Mouse (Mus musculus) myocyte (in vitro differentiated cells): ENCODE measurements around the gene Hoxd11. TPM values are rescaled to one million over a fixed set of nuclear protein-coding genes. Genes with fewer than 3 reads are reported as not detected.

ENCODE experiments used
- H3K27me3 ChIP-seq: one replicate; pipeline ENCODE4 v1.6.1; 2011; ENCODE audit not compliant: control insufficient read depth, insufficient read depth, insufficient read length
- H3K36me3 ChIP-seq: one replicate; pipeline ENCODE4 v1.6.1; 2011; ENCODE audit not compliant: control insufficient read depth, insufficient read depth
- H3K4me2 ChIP-seq: one replicate; pipeline ENCODE4 v1.6.1; 2011; ENCODE audit warnings: low read depth, control low read depth
- H3K4me3 ChIP-seq: one replicate; pipeline ENCODE4 v1.5.1; 2011; ENCODE audit warnings: mild to moderate bottlenecking, control low read depth, moderate library complexity
- H3K79me2 ChIP-seq: one replicate; pipeline ENCODE4 v1.6.1; 2011; ENCODE audit not compliant: control insufficient read depth, insufficient read depth
- H3ac ChIP-seq: one replicate; pipeline ENCODE4 v1.6.1; 2011; ENCODE audit not compliant: control insufficient read depth, insufficient read length
- CEBPB ChIP-seq: IDR thresholded peaks from 2 replicates; pipeline ENCODE4 v1.6.1; 2011; ENCODE audit warnings: mild to moderate bottlenecking, moderate library complexity; ENCODE audit not compliant: poor library complexity, insufficient read depth, severe bottlenecking
- E2F4 ChIP-seq: IDR thresholded peaks from one replicate; pipeline ENCODE4 v1.6.1; 2011; ENCODE audit warnings: mild to moderate bottlenecking, control low read depth, moderate library complexity; ENCODE audit not compliant: insufficient read depth
- MAX ChIP-seq: IDR thresholded peaks from one replicate; pipeline ENCODE4 v1.6.1; 2011; ENCODE audit warnings: low read depth, mild to moderate bottlenecking, control low read depth
- MYOD1 ChIP-seq, 3 experiments: IDR thresholded peaks; one replicate each; pipeline ENCODE4 v1.6.1; 2011; ENCODE audit warnings: control low read depth in 2 of 3, low read depth in 2 of 3, mild to moderate bottlenecking in 2 of 3, moderate library complexity in 1 of 3; ENCODE audit not compliant: insufficient read length in 2 of 3, control insufficient read depth in 1 of 3
- MYOG ChIP-seq, 3 experiments: IDR thresholded peaks; one replicate each; pipeline ENCODE4 v1.6.1; 2011; ENCODE audit warnings: control low read depth in 2 of 3, low read depth in 2 of 3, mild to moderate bottlenecking in 2 of 3; ENCODE audit not compliant: insufficient read length in 2 of 3, control insufficient read depth in 1 of 3, insufficient read depth in 1 of 3
- POLR2A ChIP-seq: IDR thresholded peaks from one replicate; pipeline ENCODE4 v1.6.1; 2011; ENCODE audit warnings: low read depth, mild to moderate bottlenecking, control low read depth, moderate library complexity; ENCODE audit not compliant: insufficient read length
- POLR2AphosphoS2 ChIP-seq: IDR thresholded peaks from one replicate; pipeline ENCODE4 v1.6.1; 2011; ENCODE audit warnings: low read depth, control low read depth; ENCODE audit not compliant: insufficient read length
- REST ChIP-seq: IDR thresholded peaks from one replicate; pipeline ENCODE4 v1.6.1; 2011; ENCODE audit warnings: mild to moderate bottlenecking, control low read depth, moderate library complexity; ENCODE audit not compliant: insufficient read depth, insufficient read length
- SRF ChIP-seq: IDR thresholded peaks from one replicate; pipeline ENCODE4 v1.6.1; 2011; ENCODE audit warnings: low read depth; ENCODE audit not compliant: control insufficient read depth, insufficient read length
- TCF12 ChIP-seq: IDR thresholded peaks from one replicate; pipeline ENCODE4 v1.6.1; 2011; ENCODE audit warnings: mild to moderate bottlenecking, control low read depth; ENCODE audit not compliant: poor library complexity, insufficient read depth, severe bottlenecking
- TCF3 ChIP-seq: IDR thresholded peaks from one replicate; pipeline ENCODE4 v1.6.1; 2011; ENCODE audit warnings: low read depth, control low read depth; ENCODE audit not compliant: insufficient read length
- USF1 ChIP-seq: IDR thresholded peaks from one replicate; pipeline ENCODE4 v1.6.1; 2011; ENCODE audit warnings: low read depth, mild to moderate bottlenecking, control low read depth, moderate library complexity
- polyA plus RNA-seq: library from polyadenylated mRNA; unstranded; fragments of >200 nt; fragmentation: generic; extraction: Trizol; gene quantifications from one replicate; pipeline ENCODE4 v1.2.1, GENCODE M21; 2012; ENCODE audit warnings: missing spikeins

Hoxd11 gene
- polyA plus RNA-seq, 1 experiment = not detected

- H3ac ChIP-seq = no peak overlapping the region
- no peaks in the 10 kb centered on the region for H3K79me2 ChIP-seq
- no peak overlapping the region for H3K4me2 ChIP-seq
- no peak overlapping the region for H3K4me3 ChIP-seq
- no peaks in the 10 kb centered on the region for H3K36me3 ChIP-seq
- no peak for TF ChIP-seq POLR2AphosphoS2
- TF ChIP-seq MYOD1 (IDR thresholded peaks at IDR 0.05; ENCODE audit: control insufficient read depth in 1 of 3, insufficient read length in 2 of 3, low read depth in 2 of 3) = no peak
- no peak for TF ChIP-seq E2F4
- no peak for TF ChIP-seq MYOG (IDR thresholded peaks at IDR 0.05; ENCODE audit: control insufficient read depth in 1 of 3, insufficient read depth in 1 of 3, insufficient read length in 2 of 3, low read depth in 2 of 3)
- TF ChIP-seq REST = no peak
- no peak for TF ChIP-seq POLR2A
- no peak for TF ChIP-seq USF1
- no peak for TF ChIP-seq SRF
- no peak for TF ChIP-seq TCF12
- H3K27me3 ChIP-seq = peaks cover 46% of the 10 kb centered on the region
Observed at GRCm38 (mm10) chr2:74686301-74686987, 7.1 kb downstream of the Hoxd11 start.

- Histone ChIP-seq H3ac (no peak overlapping the region), H3K4me3 (no peak overlapping the region), H3K4me2 (no peak overlapping the region), H3K79me2 (no peaks in the 10 kb centered on the region), H3K36me3 (no peaks in the 10 kb centered on the region), H3K27me3 (peaks cover 46% of the 10 kb centered on the region)
- TF ChIP-seq POLR2A = no peak
- TF ChIP-seq E2F4 = no peak
- no peak for TF ChIP-seq REST
- TF ChIP-seq POLR2AphosphoS2 = no peak
- TF ChIP-seq MYOD1 (IDR thresholded peaks at IDR 0.05; ENCODE audit: control insufficient read depth in 1 of 3, insufficient read length in 2 of 3, low read depth in 2 of 3) = no peak
Observed at GRCm38 (mm10) chr2:74686988-74687697, 7.8 kb downstream of the Hoxd11 start.

GRCm38 (mm10) chr2:74687698-74688555 lies 8.6 kb downstream of the Hoxd11 start:
- H3K79me2 ChIP-seq = no peaks in the 10 kb centered on the region
- peaks cover 48% of the 10 kb centered on the region for H3K27me3 ChIP-seq
- no peak for TF ChIP-seq POLR2AphosphoS2
- no peak for TF ChIP-seq TCF12
- no peak for TF ChIP-seq USF1
- TF ChIP-seq POLR2A = no peak
- no peak for TF ChIP-seq CEBPB
- TF ChIP-seq TCF3 = no peak
- TF ChIP-seq MAX = no peak
- no peak for TF ChIP-seq REST
- no peak for TF ChIP-seq MYOD1 (IDR thresholded peaks at IDR 0.05; ENCODE audit: control insufficient read depth in 1 of 3, insufficient read length in 2 of 3, low read depth in 2 of 3)
- no peak for TF ChIP-seq SRF
- no peak for TF ChIP-seq E2F4
- TF ChIP-seq MYOG (IDR thresholded peaks at IDR 0.05; ENCODE audit: control insufficient read depth in 1 of 3, insufficient read depth in 1 of 3, insufficient read length in 2 of 3, low read depth in 2 of 3) = no peak
- no peak overlapping the region for H3K4me3 ChIP-seq
- H3ac ChIP-seq = no peak overlapping the region
- no peak overlapping the region for H3K4me2 ChIP-seq
- H3K36me3 ChIP-seq = no peaks in the 10 kb centered on the region

- Histone ChIP-seq H3ac (no peak overlapping the region), H3K36me3 (no peaks in the 10 kb centered on the region), H3K79me2 (no peaks in the 10 kb centered on the region), H3K4me3 (no peak overlapping the region), H3K27me3 (peaks cover 59% of the 10 kb centered on the region), H3K4me2 (no peak overlapping the region)
- no peak for TF ChIP-seq MYOG (IDR thresholded peaks at IDR 0.05; ENCODE audit: control insufficient read depth in 1 of 3, insufficient read depth in 1 of 3, insufficient read length in 2 of 3, low read depth in 2 of 3)
- no peak for TF ChIP-seq CEBPB
- TF ChIP-seq MYOD1 (IDR thresholded peaks at IDR 0.05; ENCODE audit: control insufficient read depth in 1 of 3, insufficient read length in 2 of 3, low read depth in 2 of 3) = no peak
- TF ChIP-seq TCF3 = no peak
- TF ChIP-seq SRF = no peak
- TF ChIP-seq USF1 = no peak
Observed at GRCm38 (mm10) chr2:74688795-74689573, 9.6 kb downstream of the Hoxd11 start.
